Mouse (Mus musculus) erythroid progenitor cell, adult 5-6 weeks (primary cell): Measurements from ENCODE around the gene Jagn1. TPM values are rescaled to one million over a fixed set of nuclear protein-coding genes. Genes with fewer than 3 reads are reported as not detected.

Experiments
- ATAC-seq: replicated peaks from 2 replicates; pipeline ENCODE4 v1.8.0; 2016; ENCODE audit warnings: moderate number of reproducible peaks, mild to moderate bottlenecking, moderate TSS enrichment, inconsistent platforms; ENCODE audit not compliant: poor library complexity, low FRiP score, severe bottlenecking
- total RNA-seq, 2 experiments: library from RNA; stranded (forward) in 1 of 2; stranded (reverse) in 1 of 2; fragments of 150-400 nt in 1 of 2; fragments of 186-747, 209-891 nt in 1 of 2; gene quantifications; 2 replicates each; pipeline versions ENCODE4 v1.2.3 to v1.2.4; 2015 to 2017; ENCODE audit warnings: low replicate concordance in 2 of 2

The Jagn1 gene
- total RNA-seq (2015; ENCODE audit: low replicate concordance) = 11.2 and 13.0 TPM in 2 replicates
- 4.5 and 6.9 TPM in 2 replicates for total RNA-seq (2017; ENCODE audit: low replicate concordance)

GRCm38 (mm10) chr6:113442442-113443090, at the start of gene Jagn1:
Gene Jagn1 (plus strand): TSS chr6:113442569.
- peak; percentile 91 for ATAC-seq

DNA sequence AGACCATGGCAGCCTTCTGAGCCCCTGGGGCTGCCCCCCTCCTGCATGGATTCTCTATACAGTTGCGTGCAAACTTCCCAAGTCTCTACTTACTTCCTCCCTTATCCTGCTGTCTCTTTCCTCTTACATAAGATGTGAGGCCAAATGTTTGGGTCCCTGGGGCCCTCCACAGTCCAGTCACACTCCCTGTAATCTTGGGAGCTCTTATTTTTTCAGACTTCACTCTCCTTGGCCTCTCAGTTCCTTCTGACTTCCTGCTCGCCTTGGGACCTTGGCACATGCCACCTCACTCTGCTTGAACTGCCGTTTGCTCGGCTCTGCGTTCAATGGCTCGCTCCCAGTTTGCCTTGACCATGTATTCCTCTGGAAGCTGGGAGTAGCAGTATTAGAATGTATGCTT, 48.4 kb upstream of the Jagn1 start:
- ATAC-seq = no peak

GRCm38 (mm10) chr6:113394811-113395210, 47.6 kb upstream of the Jagn1 start:
- ATAC-seq = no peak

DNA sequence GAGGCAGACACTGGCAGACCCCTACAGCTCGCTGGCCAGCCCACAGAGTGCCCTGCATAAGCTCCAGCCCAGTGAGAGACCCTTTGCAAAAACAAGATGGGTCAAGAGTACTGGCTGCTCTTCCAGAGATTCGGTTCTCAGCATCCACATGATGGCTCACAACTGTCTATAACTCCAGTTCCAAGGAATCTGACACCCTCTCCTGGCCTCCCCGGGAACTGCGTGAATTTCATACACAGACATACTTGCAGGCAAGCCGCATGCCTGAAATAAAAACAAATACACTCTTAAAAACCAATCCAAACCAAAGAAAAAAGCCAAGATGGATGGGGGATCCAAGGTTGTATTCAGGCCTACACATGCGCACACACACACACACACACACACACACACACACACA, 46.9 kb upstream of the Jagn1 start:
- no peak for ATAC-seq

GRCm38 (mm10) chr6:113396270-113397030, 45.9 kb upstream of the Jagn1 start:
- no peak for ATAC-seq

GRCm38 (mm10) chr6:113402094-113402493, 40.3 kb upstream of the Jagn1 start:
- no peak for ATAC-seq

- ATAC-seq = no peak
Observed at GRCm38 (mm10) chr6:113404649-113405448, 37.5 kb upstream of the Jagn1 start.

- no peak for ATAC-seq
Observed at GRCm38 (mm10) chr6:113405483-113405882, 36.9 kb upstream of the Jagn1 start.

DNA sequence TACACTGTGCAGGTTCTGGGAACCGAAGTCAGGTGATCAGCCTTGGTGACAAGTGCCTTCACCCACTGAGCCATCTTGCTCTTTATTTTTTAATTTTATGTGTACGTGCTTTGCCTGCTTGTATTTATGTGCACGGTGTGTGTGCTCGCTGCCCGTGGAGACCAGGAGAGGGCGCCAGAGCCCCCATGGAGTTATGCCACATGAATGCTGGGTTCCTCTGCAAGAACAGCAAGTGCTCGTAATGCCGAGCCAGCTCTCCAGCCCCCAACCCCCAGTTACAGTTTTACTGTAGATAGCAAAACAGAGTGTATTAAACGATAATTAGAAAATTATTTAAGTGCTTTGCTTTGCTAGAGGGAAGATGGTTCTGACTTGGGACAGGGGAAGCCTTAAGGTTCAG, 35.7 kb upstream of the Jagn1 start:
- no peak for ATAC-seq

DNA sequence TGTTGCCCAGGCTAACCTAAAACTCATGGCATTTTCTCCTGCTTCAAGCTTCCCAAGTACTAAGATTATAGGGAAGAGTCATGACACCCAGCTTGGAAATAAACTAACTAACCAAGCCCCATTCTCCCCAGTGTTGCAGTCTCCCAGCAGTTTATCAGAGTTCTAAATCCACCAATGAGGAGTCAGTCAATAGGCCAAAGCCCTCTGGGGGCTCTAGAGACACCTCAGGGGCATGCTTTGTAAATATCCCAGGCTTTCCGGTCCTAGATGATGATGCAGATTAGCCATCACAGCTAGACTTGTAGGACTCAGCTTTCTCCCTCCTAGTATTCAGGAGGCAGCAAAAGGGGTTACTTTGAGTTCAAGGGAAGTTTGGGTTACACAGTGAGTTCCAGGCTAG, 32.4 kb upstream of the Jagn1 start:
- ATAC-seq = no peak

DNA sequence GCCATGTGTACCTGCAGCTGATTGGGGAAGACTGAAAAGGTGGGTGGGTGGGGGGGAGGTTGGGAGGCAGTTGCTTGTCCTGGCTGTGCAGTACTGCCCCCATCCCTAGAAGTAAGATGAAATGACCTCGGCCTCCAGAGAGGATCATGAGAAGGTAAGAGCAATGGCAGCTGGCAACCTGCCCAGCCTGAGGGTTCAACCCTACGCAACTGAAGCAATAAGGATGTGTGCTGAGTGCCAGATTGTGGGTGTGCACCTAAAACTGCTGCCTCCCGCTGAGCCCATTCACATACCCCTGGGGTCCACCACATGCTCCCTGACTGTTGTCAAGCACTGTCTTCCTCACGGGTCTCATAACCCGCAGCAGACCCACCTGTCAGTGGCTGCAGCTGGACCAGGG, 26.0 kb upstream of the Jagn1 start:
- ATAC-seq = no peak

DNA sequence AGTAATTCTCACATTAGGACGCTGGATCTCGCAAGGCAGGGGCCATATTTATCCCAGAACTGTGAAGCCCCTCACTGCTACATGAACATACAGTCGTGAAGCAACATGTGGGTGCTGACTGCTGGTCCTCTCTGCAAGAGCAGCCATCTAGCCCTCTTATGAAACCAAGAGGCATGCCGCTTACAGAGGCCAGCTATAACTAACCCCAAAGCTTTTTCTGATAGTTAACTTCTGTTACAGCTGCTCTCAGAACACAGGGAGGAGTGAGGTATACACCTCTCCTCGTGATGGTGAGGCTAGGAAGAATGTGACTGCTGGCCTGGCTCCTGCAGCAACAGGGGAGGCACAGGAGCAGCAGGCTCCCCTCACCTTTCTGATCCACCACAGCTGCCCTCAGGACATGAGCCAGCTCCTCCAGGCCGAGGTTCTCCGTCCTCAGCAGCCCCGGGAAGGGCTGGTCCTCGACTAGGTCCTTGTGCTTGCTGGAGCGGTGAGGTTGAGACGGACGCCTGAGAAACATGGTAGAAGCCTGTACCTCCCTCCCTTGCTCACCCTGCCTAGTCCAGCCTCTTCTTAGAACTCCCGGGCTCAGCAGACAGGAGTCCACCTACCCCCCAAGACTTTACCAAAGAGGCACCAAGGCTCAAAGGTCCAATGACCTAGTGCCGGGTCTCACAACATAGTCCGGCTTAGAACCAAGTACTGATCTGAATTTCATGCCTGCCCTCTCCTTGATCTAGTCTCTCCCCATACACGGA, 23.7 kb upstream of the Jagn1 start:
- ATAC-seq = peak; percentile 56

GRCm38 (mm10) chr6:113419199-113419587, 23.2 kb upstream of the Jagn1 start, which contains the start of gene Rpusd3:
Gene Rpusd3 (minus strand): TSS chr6:113419340.
- ATAC-seq = peak; percentile 96

DNA sequence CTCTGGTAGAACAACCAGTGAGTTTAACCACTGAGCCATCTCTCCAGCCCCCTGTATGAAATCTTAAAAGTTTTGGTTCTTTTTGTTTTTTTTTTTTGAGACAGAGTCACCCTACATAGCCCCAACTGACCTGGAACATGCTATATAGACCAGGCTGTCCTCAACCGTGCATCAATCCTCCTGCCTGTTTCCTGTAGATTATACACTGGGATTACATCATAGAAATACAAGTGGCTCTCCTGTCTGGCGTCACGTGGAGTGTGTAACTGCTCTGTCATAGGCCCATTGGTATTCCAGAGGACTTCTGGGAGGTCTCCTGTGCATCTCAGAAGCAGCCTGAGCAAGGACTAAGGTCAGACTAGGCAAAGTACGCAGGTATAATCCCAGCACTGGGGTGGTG, 19.4 kb upstream of the Jagn1 start:
- no peak for ATAC-seq

GRCm38 (mm10) chr6:113424187-113424586, 18.2 kb upstream of the Jagn1 start:
- ATAC-seq = no peak

- no peak for ATAC-seq
Observed at GRCm38 (mm10) chr6:113426696-113427095, 15.7 kb upstream of the Jagn1 start.

GRCm38 (mm10) chr6:113427397-113427796, 15.0 kb upstream of the Jagn1 start:
- ATAC-seq = peak; percentile 57; the same call in 1 of the 2 replicates

- no peak for ATAC-seq
Observed at GRCm38 (mm10) chr6:113428006-113428405, 14.4 kb upstream of the Jagn1 start.

- no peak for ATAC-seq
Observed at GRCm38 (mm10) chr6:113429965-113430364, 12.4 kb upstream of the Jagn1 start.

- ATAC-seq = no peak
Observed at GRCm38 (mm10) chr6:113430846-113431245, 11.5 kb upstream of the Jagn1 start.
